Mouse (Mus musculus): ENCODE results near the gene Kcnj11. TPM values are rescaled to one million over a fixed set of nuclear protein-coding genes. Genes with fewer than 3 reads are reported as not detected.

Gene Kcnj11
- polyA plus RNA-seq (2015; fragmentation: Nextera tagmentation; extraction: Ambion mirVana): 5.3 and 7.1 TPM in 2 replicates

DNA sequence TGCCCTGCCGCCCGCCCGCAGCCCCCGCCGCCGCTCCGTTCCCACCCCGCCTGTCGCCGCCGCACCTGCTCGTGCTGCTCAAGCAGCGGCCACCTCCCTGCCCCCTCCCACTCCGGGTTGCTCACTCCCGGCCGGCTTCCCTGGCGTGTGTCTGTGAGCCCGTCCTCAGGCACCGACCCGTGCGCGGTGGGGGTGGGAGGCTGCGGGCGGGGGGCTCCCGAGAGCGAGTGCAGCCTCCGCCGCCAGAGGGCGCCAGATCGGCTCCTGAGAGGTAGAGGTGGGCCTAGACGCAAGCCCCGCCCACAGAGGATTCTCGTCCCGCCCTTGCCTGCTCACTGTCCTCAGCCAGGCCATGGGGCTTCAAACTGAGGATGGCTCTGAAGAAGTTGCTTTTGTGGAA lies at the start of gene Kcnj11:
TSS of gene Kcnj11 (minus strand) at position 202 of the 400 bp plus-strand sequence.
- peak within 1 kb of the TSS; percentile 75 for H3K4me2 ChIP-seq
- peak within 1 kb of the TSS; percentile 93 for H3K9ac ChIP-seq
- H3K27me3 ChIP-seq (replicated peaks): peaks cover 34% of the 10 kb centered on the region
- H3K4me1 ChIP-seq: peaks cover 35% of the 10 kb centered on the region
- peak; percentile 37 for ATAC-seq (ENCODE audit: extremely low read depth, insufficient number of reproducible peaks, low FRiP score, low TSS enrichment)
- peak within 1 kb of the TSS; percentile 66 for H3K4me3 ChIP-seq
- 0% methylated on average over 31 of the region's 34 CpGs for WGBS
- H3K36me3 ChIP-seq: no peaks in the 10 kb centered on the region
- H3K27ac ChIP-seq (replicated peaks): peak within 1 kb of the TSS; percentile 98
- no peaks in the 10 kb centered on the region for H3K9me3 ChIP-seq

DNA sequence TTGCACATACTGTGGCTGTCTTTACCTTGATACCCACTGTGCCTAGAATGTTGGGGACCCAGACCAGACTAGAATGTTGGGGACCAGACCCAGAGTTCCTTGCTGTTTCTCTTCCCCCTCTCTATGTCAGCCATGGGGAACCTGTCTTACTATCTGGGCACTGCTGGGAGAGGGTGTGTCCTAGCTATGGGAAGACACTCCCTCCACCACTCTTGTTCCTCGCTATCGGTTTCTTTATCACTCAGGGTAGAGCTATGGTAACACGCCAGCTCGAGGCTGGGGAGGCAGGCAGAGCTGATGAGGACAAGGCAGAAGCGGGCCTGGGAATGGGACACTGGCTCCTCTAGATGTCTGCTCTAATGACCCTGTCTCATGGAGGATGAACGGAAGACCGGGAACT lies 46.9 kb upstream of the Kcnj11 start:
- ATAC-seq (ENCODE audit: extremely low read depth, insufficient number of reproducible peaks, low FRiP score, low TSS enrichment): no peak
- H3K27ac ChIP-seq (replicated peaks): no peak overlapping the region
- 51% methylated on average over 7 of the region's 7 CpGs for WGBS
- no peaks in the 10 kb centered on the region for H3K27me3 ChIP-seq (replicated peaks)
- H3K9me3 ChIP-seq: no peaks in the 10 kb centered on the region
- no peak overlapping the region for H3K4me2 ChIP-seq
- H3K9ac ChIP-seq: no peak overlapping the region
- no peak overlapping the region for H3K4me3 ChIP-seq
- H3K4me1 ChIP-seq: peaks cover 3% of the 10 kb centered on the region; the same call in 1 of the 2 replicates
- H3K36me3 ChIP-seq: no peaks in the 10 kb centered on the region

GRCm38 (mm10) chr7:46146675-46147308 lies 46.2 kb upstream of the Kcnj11 start:
- Histone ChIP-seq H3K9me3 (no peaks in the 10 kb centered on the region), H3K4me2 (no peak overlapping the region), H3K4me1 (peaks cover 3% of the 10 kb centered on the region; the same call in 1 of the 2 replicates), H3K27me3 (replicated peaks) (no peaks in the 10 kb centered on the region), H3K36me3 (no peaks in the 10 kb centered on the region), H3K9ac (no peak overlapping the region), H3K27ac (replicated peaks) (no peak overlapping the region), H3K4me3 (no peak overlapping the region)
- 81% methylated on average over 7 of the region's 7 CpGs for WGBS
- no peak for ATAC-seq (ENCODE audit: extremely low read depth, insufficient number of reproducible peaks, low FRiP score, low TSS enrichment)

- Histone ChIP-seq H3K4me3 (no peak overlapping the region), H3K27me3 (replicated peaks) (peaks cover 8% of the 10 kb centered on the region)
- WGBS: 84% methylated on average over 8 of the region's 8 CpGs
Measured at GRCm38 (mm10) chr7:46144061-46144460, 43.5 kb upstream of the Kcnj11 start.

GRCm38 (mm10) chr7:46138329-46138930 lies 37.9 kb upstream of the Kcnj11 start:
- ATAC-seq (ENCODE audit: extremely low read depth, insufficient number of reproducible peaks, low FRiP score, low TSS enrichment): no peak
- WGBS: 46% methylated on average over 7 of the region's 7 CpGs
- H3K27ac ChIP-seq (replicated peaks): no peak overlapping the region
- no peak overlapping the region for H3K4me2 ChIP-seq
- peaks cover 21% of the 10 kb centered on the region for H3K4me1 ChIP-seq
- peaks cover 21% of the 10 kb centered on the region for H3K27me3 ChIP-seq (replicated peaks)
- H3K9ac ChIP-seq: no peak overlapping the region
- no peaks in the 10 kb centered on the region for H3K36me3 ChIP-seq
- H3K9me3 ChIP-seq: no peaks in the 10 kb centered on the region
- H3K4me3 ChIP-seq: no peak overlapping the region

More at GRCm38 (mm10) chr7:46144061-46144460, 43.5 kb upstream of the Kcnj11 start:
- H3K9me3 ChIP-seq: no peaks in the 10 kb centered on the region
- H3K9ac ChIP-seq: no peak overlapping the region
- no peaks in the 10 kb centered on the region for H3K4me1 ChIP-seq
- no peak overlapping the region for H3K4me2 ChIP-seq
- no peak for ATAC-seq (ENCODE audit: extremely low read depth, insufficient number of reproducible peaks, low FRiP score, low TSS enrichment)
- no peak overlapping the region for H3K27ac ChIP-seq (replicated peaks)
- no peaks in the 10 kb centered on the region for H3K36me3 ChIP-seq

- Histone ChIP-seq H3K4me3 (no peak overlapping the region), H3K27ac (replicated peaks) (peak overlapping the region; percentile 48; the same call in 1 of the 2 replicates), H3K9me3 (no peaks in the 10 kb centered on the region), H3K4me1 (peaks cover 50% of the 10 kb centered on the region), H3K36me3 (no peaks in the 10 kb centered on the region), H3K4me2 (peak overlapping the region; percentile 45), H3K9ac (peak overlapping the region; percentile 42; the same call in 1 of the 2 replicates), H3K27me3 (replicated peaks) (peaks cover 17% of the 10 kb centered on the region)
- peak; percentile 47; the same call in 1 of the 2 replicates for ATAC-seq (ENCODE audit: extremely low read depth, insufficient number of reproducible peaks, low FRiP score, low TSS enrichment)
- WGBS: 5% methylated on average over 7 of the region's 7 CpGs
Measured at GRCm38 (mm10) chr7:46133858-46134257, 33.3 kb upstream of the Kcnj11 start.

- WGBS: 77% methylated on average over 12 of the region's 12 CpGs
- no peak for ATAC-seq (ENCODE audit: extremely low read depth, insufficient number of reproducible peaks, low FRiP score, low TSS enrichment)
Measured at GRCm38 (mm10) chr7:46132229-46132628, 31.7 kb upstream of the Kcnj11 start.

GRCm38 (mm10) chr7:46131806-46132205 lies 31.2 kb upstream of the Kcnj11 start:
- no peak overlapping the region for H3K4me2 ChIP-seq
- no peak overlapping the region for H3K9ac ChIP-seq
- no peak overlapping the region for H3K4me3 ChIP-seq
- no peak overlapping the region for H3K27ac ChIP-seq (replicated peaks)
- no peaks in the 10 kb centered on the region for H3K9me3 ChIP-seq
- peaks cover 43% of the 10 kb centered on the region for H3K4me1 ChIP-seq
- peaks cover 21% of the 10 kb centered on the region for H3K27me3 ChIP-seq (replicated peaks)
- ATAC-seq (ENCODE audit: extremely low read depth, insufficient number of reproducible peaks, low FRiP score, low TSS enrichment): no peak
- 63% methylated on average over 8 of the region's 8 CpGs for WGBS
- no peaks in the 10 kb centered on the region for H3K36me3 ChIP-seq

More at GRCm38 (mm10) chr7:46132229-46132628, 31.7 kb upstream of the Kcnj11 start:
- Histone ChIP-seq H3K4me1 (peaks cover 43% of the 10 kb centered on the region), H3K27ac (replicated peaks) (no peak overlapping the region), H3K4me3 (no peak overlapping the region), H3K9ac (no peak overlapping the region), H3K27me3 (replicated peaks) (peaks cover 17% of the 10 kb centered on the region), H3K4me2 (no peak overlapping the region), H3K36me3 (no peaks in the 10 kb centered on the region), H3K9me3 (no peaks in the 10 kb centered on the region)

DNA sequence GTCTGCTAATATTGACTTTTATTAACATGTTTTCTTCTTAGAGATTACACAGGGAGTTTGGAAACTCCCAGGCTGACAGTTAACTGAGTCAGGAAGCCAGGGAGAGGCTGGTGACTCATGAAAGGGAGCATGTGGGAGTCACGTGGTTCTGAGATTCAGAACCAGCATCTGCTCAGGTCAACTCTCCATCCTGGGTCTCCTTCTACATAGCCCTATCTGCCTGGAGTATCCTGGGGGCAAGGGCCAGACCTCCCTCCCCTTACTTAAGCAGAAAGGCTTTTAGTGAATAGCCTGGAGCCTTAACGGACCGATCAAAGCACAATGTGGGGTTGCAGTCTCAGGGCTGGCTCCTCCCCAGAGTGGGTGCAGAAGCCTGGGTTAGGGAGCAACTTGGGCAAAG lies 30.7 kb upstream of the Kcnj11 start:
- no peak overlapping the region for H3K4me2 ChIP-seq
- H3K27ac ChIP-seq (replicated peaks): no peak overlapping the region
- 40% methylated on average over 3 of the region's 3 CpGs for WGBS
- no peaks in the 10 kb centered on the region for H3K36me3 ChIP-seq
- no peak overlapping the region for H3K9ac ChIP-seq
- peaks cover 43% of the 10 kb centered on the region for H3K4me1 ChIP-seq
- H3K4me3 ChIP-seq: no peak overlapping the region
- H3K27me3 ChIP-seq (replicated peaks): peaks cover 22% of the 10 kb centered on the region
- ATAC-seq (ENCODE audit: extremely low read depth, insufficient number of reproducible peaks, low FRiP score, low TSS enrichment): no peak
- no peaks in the 10 kb centered on the region for H3K9me3 ChIP-seq

GRCm38 (mm10) chr7:46130723-46131122 lies 30.2 kb upstream of the Kcnj11 start:
- H3K4me1 ChIP-seq: peaks cover 47% of the 10 kb centered on the region
- no peak overlapping the region for H3K27ac ChIP-seq (replicated peaks)
- no peaks in the 10 kb centered on the region for H3K9me3 ChIP-seq
- no peak overlapping the region for H3K4me3 ChIP-seq
- H3K36me3 ChIP-seq: no peaks in the 10 kb centered on the region
- peaks cover 16% of the 10 kb centered on the region for H3K27me3 ChIP-seq (replicated peaks)
- H3K4me2 ChIP-seq: no peak overlapping the region
- H3K9ac ChIP-seq: no peak overlapping the region
- no peak for ATAC-seq (ENCODE audit: extremely low read depth, insufficient number of reproducible peaks, low FRiP score, low TSS enrichment)
- 57% methylated on average over 7 of the region's 7 CpGs for WGBS

DNA sequence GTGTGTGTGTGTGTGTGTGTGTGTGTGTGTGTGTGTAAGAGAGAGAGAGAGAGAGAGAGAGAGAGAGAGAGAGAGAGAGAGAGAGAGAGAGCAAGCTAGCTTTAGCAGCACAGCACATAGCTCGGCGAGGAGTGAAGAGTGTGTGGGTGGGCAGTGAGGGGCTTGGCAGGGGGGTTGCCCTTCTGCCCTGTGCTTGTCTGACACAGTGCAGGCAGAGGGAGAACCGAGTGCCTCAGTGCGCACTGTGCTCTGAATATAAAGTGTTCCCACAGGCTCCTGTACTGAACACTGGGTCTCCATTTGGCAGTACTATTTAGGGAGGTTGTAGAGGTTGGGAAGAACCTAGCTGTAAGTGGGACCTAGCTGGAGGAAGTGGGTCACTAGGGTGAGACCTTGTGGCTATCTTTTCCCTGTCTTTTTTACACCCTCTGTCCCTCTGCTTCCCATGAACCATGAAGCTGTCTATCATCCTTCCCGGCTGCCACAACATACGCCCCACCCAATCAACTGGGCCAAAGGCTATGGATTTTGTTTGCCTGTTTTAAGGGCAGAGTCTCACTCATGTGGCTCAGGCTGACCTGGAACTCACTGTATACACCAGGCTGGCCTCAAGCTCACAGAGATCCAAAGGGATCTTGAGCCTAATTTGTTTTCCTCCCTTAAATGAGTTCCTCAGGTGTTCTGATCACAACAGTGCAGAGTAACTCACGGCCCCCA lies 29.1 kb upstream of the Kcnj11 start:
- WGBS: 47% methylated on average over 7 of the region's 7 CpGs
- Histone ChIP-seq H3K4me2 (no peak overlapping the region), H3K27ac (replicated peaks) (no peak overlapping the region), H3K9ac (no peak overlapping the region), H3K9me3 (no peaks in the 10 kb centered on the region), H3K4me3 (no peak overlapping the region), H3K27me3 (replicated peaks) (peaks cover 10% of the 10 kb centered on the region), H3K4me1 (peaks cover 56% of the 10 kb centered on the region), H3K36me3 (no peaks in the 10 kb centered on the region)
- no peak for ATAC-seq (ENCODE audit: extremely low read depth, insufficient number of reproducible peaks, low FRiP score, low TSS enrichment)
